Mouse (Mus musculus): ENCODE data around the gene Bcdin3d. TPM values are rescaled to one million over a fixed set of nuclear protein-coding genes. Genes with fewer than 3 reads are reported as not detected.

Bcdin3d gene
- total and polyA plus RNA-seq, 3 experiments: 7.8 to 31.3 (median 13.7) TPM

DNA sequence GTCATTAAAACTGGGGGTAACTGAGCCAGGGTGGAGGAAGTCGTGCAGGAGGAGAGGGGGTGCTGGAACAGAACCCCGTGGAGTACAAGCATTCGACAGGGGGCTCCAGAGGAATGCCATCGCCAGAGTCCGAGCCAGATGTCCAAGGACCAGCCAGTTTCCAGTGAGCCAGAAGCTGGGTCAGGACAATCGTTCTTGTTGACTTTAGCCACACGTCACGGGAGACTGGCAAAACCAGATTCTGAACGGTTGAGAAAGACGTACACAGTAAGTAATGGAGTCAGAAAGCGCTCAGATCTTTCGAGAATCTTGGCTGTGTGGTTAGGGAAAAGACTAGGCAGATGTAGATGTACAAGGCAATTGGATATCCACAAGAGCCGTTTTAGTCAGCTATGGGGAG, 11.3 kb downstream of the Bcdin3d start:
- peaks cover 0 to 5% of the 10 kb centered on the region in 2 experiments; a peak in 3 of 4 replicates for H3K4me1 ChIP-seq (ENCODE audit: control insufficient read depth in 1 of 2, insufficient read depth in 2 of 2, low read length in 2 of 2)
- peaks cover under 1% of the 10 kb centered on the region; the same call in 1 of the 2 replicates for H3K79me2 ChIP-seq (ENCODE audit: control insufficient read depth, insufficient read depth, low read length, poor library complexity)
- H3K27ac ChIP-seq (ENCODE audit: control insufficient read depth, low read depth, low read length): no peak overlapping the region
- H3K9me3 ChIP-seq (replicated peaks; ENCODE audit: insufficient read depth, low read length): no peaks in the 10 kb centered on the region
- H3K9ac ChIP-seq (ENCODE audit: control insufficient read depth, low read depth, low read length, poor library complexity, severe bottlenecking): no peak overlapping the region
- TF ChIP-seq MAFK (IDR thresholded peaks at IDR 0.05; ENCODE audit: borderline replicate concordance, low read depth, low read length) (no peak), ZKSCAN1 (IDR thresholded peaks at IDR 0.05; ENCODE audit: low read depth, low read length) (no peak), MAZ (IDR thresholded peaks at IDR 0.05; ENCODE audit: low read depth, low read length) (no peak), MXI1 (IDR thresholded peaks at IDR 0.05; ENCODE audit: low read depth, low read length) (no peak)
- no peak overlapping the region for H3K4me3 ChIP-seq (ENCODE audit: control insufficient read depth in 1 of 2, insufficient read depth in 1 of 2, low read depth in 2 of 2, low read length in 2 of 2)
- H3K36me3 ChIP-seq (ENCODE audit: control insufficient read depth in 1 of 2, insufficient read depth in 2 of 2, low read length in 2 of 2): peaks cover 0 to 5% of the 10 kb centered on the region in 2 experiments; a peak in 2 of 4 replicates
- no peak for DNase-seq (ENCODE audit: low read depth, low spot score)
- H3K27me3 ChIP-seq (ENCODE audit: control insufficient read depth in 1 of 2, insufficient read depth in 2 of 2, low read length in 2 of 2): no peaks in the 10 kb centered on the region

- Histone ChIP-seq H3K27ac (ENCODE audit: control insufficient read depth, low read depth, low read length) (peak within 1 kb of the TSS; percentile 10), H3K4me3 (ENCODE audit: control insufficient read depth in 1 of 2, insufficient read depth in 1 of 2, low read depth in 2 of 2, low read length in 2 of 2) (peak within 1 kb of the TSS; percentile 73 to 91), H3K36me3 (ENCODE audit: control insufficient read depth in 1 of 2, insufficient read depth in 2 of 2, low read length in 2 of 2) (peaks cover 0 to 7% of the 10 kb centered on the region in 2 experiments; a peak in 2 of 4 replicates), H3K27me3 (ENCODE audit: control insufficient read depth in 1 of 2, insufficient read depth in 2 of 2, low read length in 2 of 2) (no peaks in the 10 kb centered on the region), H3K9me3 (replicated peaks; ENCODE audit: insufficient read depth, low read length) (no peaks in the 10 kb centered on the region), H3K9ac (ENCODE audit: control insufficient read depth, low read depth, low read length, poor library complexity, severe bottlenecking) (peak within 1 kb of the TSS; percentile 74), H3K4me1 (ENCODE audit: control insufficient read depth in 1 of 2, insufficient read depth in 2 of 2, low read length in 2 of 2) (peaks cover 5 to 10% of the 10 kb centered on the region in 2 experiments), H3K79me2 (ENCODE audit: control insufficient read depth, insufficient read depth, low read length, poor library complexity) (peaks cover 6% of the 10 kb centered on the region; the same call in 1 of the 2 replicates)
- DNase-seq (ENCODE audit: low read depth, low spot score): peak; percentile 99
- TF ChIP-seq POLR2AphosphoS2 (IDR thresholded peaks at IDR 0.05; ENCODE audit: low read length) (peak; percentile 39; the same call in 1 of the 2 replicates), TCF12 (IDR thresholded peaks at IDR 0.05; ENCODE audit: low read depth, low read length) (peak; percentile 15; the same call in 1 of the 2 replicates), MXI1 (IDR thresholded peaks at IDR 0.05; ENCODE audit: low read depth, low read length) (peak; percentile 99), TAL1 (IDR thresholded peaks at IDR 0.05; ENCODE audit: low read length) (no peak), KAT2A (conservative IDR thresholded peaks at IDR 0.05; ENCODE audit: low read depth, low read length) (no peak; the same call in 1 of the 2 replicates), CTCF (IDR thresholded peaks at IDR 0.05 in 2 of 3, conservative IDR thresholded peaks at IDR 0.05 in 1 of 3; ENCODE audit: control insufficient read depth in 1 of 3, insufficient read depth in 1 of 3, low read depth in 2 of 3, low read length in 3 of 3, poor library complexity in 1 of 3, severe bottlenecking in 1 of 3) (no peak), ETS1 (IDR thresholded peaks at IDR 0.05; ENCODE audit: low read depth, low read length) (peak; percentile 41), ZNF384 (IDR thresholded peaks at IDR 0.05; ENCODE audit: low read depth, low read length) (no peak), JUND (IDR thresholded peaks at IDR 0.05; ENCODE audit: low read depth, low read length) (no peak), ZMIZ1 (IDR thresholded peaks at IDR 0.05; ENCODE audit: low read depth, low read length) (no peak), MYB (IDR thresholded peaks at IDR 0.05; ENCODE audit: low read depth, low read length) (no peak), ZKSCAN1 (IDR thresholded peaks at IDR 0.05; ENCODE audit: low read depth, low read length) (no peak), UBTF (IDR thresholded peaks at IDR 0.05; ENCODE audit: borderline replicate concordance, insufficient read depth, low read depth, low read length) (no peak), HCFC1 (IDR thresholded peaks at IDR 0.05; ENCODE audit: low read depth, low read length) (peak; percentile 74), USF1 (IDR thresholded peaks at IDR 0.05; ENCODE audit: low read depth, low read length) (no peak), RCOR1 (IDR thresholded peaks at IDR 0.05; ENCODE audit: low read depth, low read length) (no peak), ELF1 (IDR thresholded peaks at IDR 0.05; ENCODE audit: low read depth, low read length) (0 out of 2 replicates have a peak, but pooled peaks have one; percentile 56), EP300 (IDR thresholded peaks at IDR 0.05; ENCODE audit: low read depth in 1 of 2, low read length in 2 of 2) (no peak), MAZ (IDR thresholded peaks at IDR 0.05; ENCODE audit: low read depth, low read length) (peak; percentile 62; the same call in 1 of the 2 replicates), CHD1 (IDR thresholded peaks at IDR 0.05; ENCODE audit: low read depth, low read length) (no peak), MAFK (IDR thresholded peaks at IDR 0.05; ENCODE audit: borderline replicate concordance, low read depth, low read length) (no peak), SIN3A (IDR thresholded peaks at IDR 0.05; ENCODE audit: low read length) (peak; percentile 94), ZC3H11A (IDR thresholded peaks at IDR 0.05; ENCODE audit: low read depth, low read length) (no peak), CHD2 (IDR thresholded peaks at IDR 0.05; ENCODE audit: low read length) (peak; percentile 51), NELFE (IDR thresholded peaks at IDR 0.05; ENCODE audit: low read depth, low read length) (peak; percentile 63), MYC (IDR thresholded peaks at IDR 0.05; ENCODE audit: low read depth, low read length) (peak; percentile 96), RAD21 (IDR thresholded peaks at IDR 0.05; ENCODE audit: low read depth, low read length) (no peak), GATA1 (IDR thresholded peaks at IDR 0.05; ENCODE audit: low read depth, low read length) (no peak), BHLHE40 (IDR thresholded peaks at IDR 0.05; ENCODE audit: borderline replicate concordance, low read depth, low read length) (peak; percentile 87)
Observed at GRCm38 (mm10) chr15:99457606-99458401, 16.7 kb downstream of the Bcdin3d start, which contains the start of gene Nckap5l. TSS of gene Nckap5l (minus strand) at chr15:99457748.
